Comparison of ENCODE assay signal across 17 mouse cellular contexts in the genomic region with DNA sequence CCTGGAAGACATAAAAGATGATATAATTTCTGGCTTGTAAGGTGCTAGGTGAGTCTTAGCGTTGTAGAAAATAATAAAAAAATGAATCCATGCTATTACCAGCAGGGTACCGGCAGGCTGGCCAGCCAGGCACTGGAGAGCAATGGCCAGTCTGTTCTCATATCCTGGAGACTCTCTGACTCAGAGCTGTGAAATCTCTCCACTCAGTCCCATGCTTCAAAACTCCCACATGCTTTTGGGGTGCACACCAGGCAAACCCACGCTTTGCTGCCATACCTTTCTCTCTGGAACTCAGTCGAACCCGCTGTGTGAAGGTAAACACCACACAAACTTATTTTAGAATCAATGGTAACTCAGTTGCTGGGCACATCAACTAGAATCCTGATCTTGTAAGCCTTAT.
"Had no signal": no experiment of that assay in that cellular context is flagged by ENCODE, and none has a peak within 500 bp of the region (broad histone marks: within the 10 kb centered on the region; RNA-seq: fewer than 3 reads in every experiment).

No protein-coding gene starts in this region.

- DNase-seq: gastrocnemius, postnatal 10 days; gastrocnemius, postnatal 36 days; heart, adult 11 months; heart, adult 2 months; heart, postnatal 14 days; heart, postnatal 36 days; kidney, adult 11 months; kidney, adult 2 months; kidney, adult 9 months; kidney, postnatal 14 days; kidney, postnatal 36 days; layer of hippocampus, adult 9-11 months; layer of hippocampus, postnatal 36 days; left cerebral cortex, postnatal 4 days had no signal

- ATAC-seq: hindbrain, postnatal 0 days; intestine, embryonic 16.5 days; liver, embryonic 12.5 days had no signal
